Mouse (Mus musculus) cerebellum, adult 2 months (tissue): Measurements from ENCODE around the gene Gucy1b2. TPM values are rescaled to one million over a fixed set of nuclear protein-coding genes. Genes with fewer than 3 reads are reported as not detected.
A peak's percentile ranks its signal among the peaks of the same experiment; 100 is the strongest.

Experiments used
- DNase-seq, 2 experiments: peaks; one replicate each; pipeline ENCODE4 v3.0.0; 2021
- H3K27ac ChIP-seq: fragments of 200-500 bp; 2 replicates; pipeline ENCODE4 v1.5.1; 2012; ENCODE audit warnings: low read length, control low read depth, inconsistent platforms; ENCODE audit not compliant: insufficient read depth
- H3K27me3 ChIP-seq: fragments of 200-500 bp; 2 replicates; pipeline ENCODE4 v1.6.1; 2012; ENCODE audit warnings: inconsistent platforms, mild to moderate bottlenecking, low read length, moderate library complexity; ENCODE audit not compliant: control insufficient read depth, insufficient read depth
- H3K4me1 ChIP-seq: fragments of 200-500 bp; 2 replicates; pipeline ENCODE4 v1.6.1; 2011; ENCODE audit warnings: low read length; ENCODE audit not compliant: control insufficient read depth, insufficient read depth
- H3K4me3 ChIP-seq: fragments of 200-500 bp; replicated peaks from 2 replicates; pipeline ENCODE3; 2011; ENCODE audit warnings: mild to moderate bottlenecking, low read depth, low read length, control low read depth; ENCODE audit not compliant: insufficient read depth
- CTCF ChIP-seq: fragments of 200-500 bp; IDR thresholded peaks from 2 replicates; pipeline ENCODE4 v1.5.1; 2011; ENCODE audit warnings: low read depth, mild to moderate bottlenecking, control low read depth, low read length, moderate library complexity, borderline replicate concordance; ENCODE audit not compliant: insufficient read depth
- POLR2A ChIP-seq: fragments of 200-500 bp; IDR thresholded peaks from 2 replicates; pipeline ENCODE4 v1.6.1; 2011; ENCODE audit warnings: low read length, control low read depth, borderline replicate concordance; ENCODE audit not compliant: insufficient read depth
- WGBS: fragments of 180-500 bp; shearing (Covaris S2); methylation state at CpG from one replicate; pipeline ENCODE4 v1.1.7; 2018; 5-methylcytosine and 5-hydroxymethylcytosine counted together
- polyA plus RNA-seq: library from polyadenylated mRNA; depleted of rRNA; stranded (reverse); fragments of >200 nt; gene quantifications from 2 replicates; pipeline ENCODE4 v1.2.3, GENCODE M21; 2012

The Gucy1b2 gene
- polyA plus RNA-seq, 1 experiment: 0.11 TPM

GRCm38 (mm10) chr14:62395346-62395745 lies 60.7 kb downstream of the Gucy1b2 start:
- no peak for TF ChIP-seq POLR2A
- no peak for TF ChIP-seq CTCF
- peak in 1 of 2 experiments; percentile 18 for DNase-seq
- no peaks in the 10 kb centered on the region for H3K27me3 ChIP-seq
- H3K27ac ChIP-seq: no peak overlapping the region
- WGBS: 58% methylated on average over 2 of the region's 2 CpGs
- peaks cover 3% of the 10 kb centered on the region for H3K4me1 ChIP-seq
- no peak overlapping the region for H3K4me3 ChIP-seq

GRCm38 (mm10) chr14:62392754-62393153 lies 63.3 kb downstream of the Gucy1b2 start:
- TF ChIP-seq CTCF (no peak), POLR2A (no peak)
- Histone ChIP-seq H3K4me3 (no peak overlapping the region), H3K4me1 (peaks cover 7% of the 10 kb centered on the region), H3K27me3 (no peaks in the 10 kb centered on the region), H3K27ac (no peak overlapping the region)
- 75% methylated on average over 4 of the region's 4 CpGs for WGBS
- DNase-seq: no peak

DNA sequence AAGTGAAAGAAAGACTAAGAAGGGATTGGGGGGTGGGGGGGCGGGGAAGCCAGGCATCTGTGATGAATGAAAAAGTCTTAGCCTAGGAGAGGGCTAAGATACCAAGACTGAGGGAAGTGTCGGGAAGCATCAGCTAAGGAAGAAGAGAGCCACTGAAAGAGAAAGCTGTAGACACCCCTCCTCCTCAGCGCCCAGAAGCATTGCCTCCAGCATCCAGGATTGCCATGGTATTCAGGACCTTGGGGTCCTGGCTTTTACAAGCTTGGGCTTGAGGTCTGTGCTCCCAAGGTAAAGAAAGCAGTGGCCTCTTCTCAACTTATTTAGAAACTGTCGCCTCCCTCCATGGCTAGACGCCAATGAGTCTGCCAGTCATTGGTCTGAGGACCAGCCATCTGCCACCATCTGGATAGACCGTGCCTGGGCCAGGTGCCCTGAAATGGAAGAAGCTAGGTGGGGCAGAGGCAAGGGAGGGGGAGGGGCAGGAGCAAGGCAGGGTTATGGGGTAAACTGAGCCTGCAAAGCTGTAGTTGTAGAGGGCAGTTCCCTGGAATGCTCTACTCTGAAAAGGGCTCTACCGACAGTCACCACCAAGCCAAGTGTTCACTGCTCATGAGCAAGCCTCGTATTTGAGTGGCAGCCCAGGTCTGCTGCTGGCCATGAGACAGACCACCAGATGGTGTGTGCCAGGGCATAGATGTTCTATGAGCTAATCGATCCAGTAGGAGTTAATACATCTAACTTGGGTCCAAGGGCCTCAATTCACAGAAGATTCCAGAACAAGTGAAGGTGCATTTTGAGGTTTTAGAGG lies 66.2 kb downstream of the Gucy1b2 start:
- DNase-seq: peak; percentile 86 to 91
- Histone ChIP-seq H3K4me1 (peaks cover 4% of the 10 kb centered on the region), H3K27me3 (no peaks in the 10 kb centered on the region), H3K27ac (no peak overlapping the region), H3K4me3 (peak overlapping the region; percentile 17)
- TF ChIP-seq CTCF (no peak), POLR2A (no peak)
- WGBS: 8% methylated on average over 9 of the region's 9 CpGs

GRCm38 (mm10) chr14:62389064-62389728 lies 66.9 kb downstream of the Gucy1b2 start:
- WGBS: 20% methylated on average over 6 of the region's 6 CpGs
- peaks cover 4% of the 10 kb centered on the region for H3K4me1 ChIP-seq

GRCm38 (mm10) chr14:62383786-62384299 lies 72.2 kb downstream of the Gucy1b2 start:
- Histone ChIP-seq H3K27ac (no peak overlapping the region), H3K27me3 (no peaks in the 10 kb centered on the region), H3K4me3 (no peak overlapping the region), H3K4me1 (peaks cover 9% of the 10 kb centered on the region)
- DNase-seq: no peak
- TF ChIP-seq POLR2A (no peak), CTCF (no peak)
- WGBS: 94% methylated on average over 3 of the region's 3 CpGs

More at GRCm38 (mm10) chr14:62389064-62389728, 66.9 kb downstream of the Gucy1b2 start:
- TF ChIP-seq POLR2A: no peak
- TF ChIP-seq CTCF: no peak
- Histone ChIP-seq H3K27ac (no peak overlapping the region), H3K27me3 (no peaks in the 10 kb centered on the region), H3K4me3 (peak overlapping the region; percentile 12)
- peak; percentile 27 to 34 for DNase-seq

- 9% methylated on average over 3 of the region's 3 CpGs for WGBS
- H3K4me1 ChIP-seq: peaks cover 9% of the 10 kb centered on the region
- DNase-seq: peak; percentile 19 to 43
Observed at GRCm38 (mm10) chr14:62383109-62383508, 73.0 kb downstream of the Gucy1b2 start.

DNA sequence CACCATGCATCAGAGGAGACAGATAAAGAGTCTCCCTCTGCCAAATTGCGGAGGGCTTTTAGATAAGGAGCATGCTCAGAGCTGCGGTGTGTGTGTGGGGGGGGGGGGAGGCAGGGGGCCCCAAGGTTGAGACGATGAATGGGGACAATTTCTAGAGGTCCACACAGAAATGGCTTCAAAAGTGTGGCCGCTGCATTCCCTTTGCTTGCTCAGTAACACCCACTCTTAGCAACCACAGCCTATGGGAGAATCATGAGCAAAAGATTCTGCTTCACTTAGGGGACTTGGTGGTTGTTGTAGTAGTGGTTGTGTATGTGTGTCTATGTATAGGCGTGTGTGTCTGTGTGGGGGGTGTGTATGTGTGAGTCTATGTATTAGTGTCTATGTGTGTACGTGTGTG lies 75.5 kb downstream of the Gucy1b2 start:
- Histone ChIP-seq H3K4me3 (no peak overlapping the region), H3K27me3 (no peaks in the 10 kb centered on the region), H3K4me1 (peaks cover 12% of the 10 kb centered on the region), H3K27ac (no peak overlapping the region)
- no peak for DNase-seq
- TF ChIP-seq CTCF: no peak
- no peak for TF ChIP-seq POLR2A
- WGBS: 57% methylated on average over 6 of the region's 6 CpGs

More at GRCm38 (mm10) chr14:62383109-62383508, 73.0 kb downstream of the Gucy1b2 start:
- no peak overlapping the region for H3K27ac ChIP-seq
- H3K4me3 ChIP-seq: no peak overlapping the region
- TF ChIP-seq CTCF: no peak
- TF ChIP-seq POLR2A: no peak
- H3K27me3 ChIP-seq: no peaks in the 10 kb centered on the region
